ENCODE assay signal across 14 mouse cellular contexts in the genomic region with DNA sequence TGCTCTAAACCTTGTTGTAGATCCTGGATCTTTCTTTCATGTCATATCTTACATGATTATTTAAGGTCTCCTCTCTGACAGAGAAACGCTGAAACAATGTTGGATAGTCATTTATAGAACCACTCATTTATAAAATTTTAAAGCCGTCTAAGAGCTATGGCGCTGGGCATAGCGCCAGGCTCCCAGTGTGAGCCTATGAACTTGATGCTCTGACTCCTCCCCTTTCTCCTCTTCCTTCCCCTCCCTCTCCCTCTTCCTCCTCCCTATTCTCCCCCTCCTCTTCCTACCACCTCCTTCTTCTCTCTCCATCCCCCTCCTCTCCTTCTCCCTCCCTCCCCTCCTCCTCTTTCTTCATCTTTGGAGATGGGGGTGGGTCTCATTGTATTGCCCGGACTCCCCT.
"Had no signal": no experiment of that assay in that cellular context is flagged by ENCODE, and none has a peak within 500 bp of the region (broad histone marks: within the 10 kb centered on the region; RNA-seq: fewer than 3 reads in every experiment).

No protein-coding gene starts in this region.

- H3K4me1 ChIP-seq: intestine, embryonic 15.5 days had no signal

- H3K27me3 ChIP-seq: intestine, embryonic 15.5 days; limb, embryonic 15.5 days had no signal

- H3K9me3 ChIP-seq: intestine, embryonic 15.5 days; limb, embryonic 15.5 days had no signal

- DNase-seq: kidney, adult 2 months; kidney, postnatal 14 days; layer of hippocampus, adult 9-11 months; liver, postnatal 0 days; lung, postnatal 14 days; midbrain, embryonic 14.5 days; thymus, postnatal 25 days had no signal

- ATAC-seq: hindbrain, embryonic 16.5 days; intestine, embryonic 15.5 days; liver, postnatal 0 days had no signal

- H3K4me2 ChIP-seq: intestine, embryonic 15.5 days; limb, embryonic 15.5 days; liver, embryonic 11.5 days; midbrain, embryonic 11.5 days had no signal

- H3K36me3 ChIP-seq: intestine, embryonic 15.5 days; limb, embryonic 15.5 days had no signal

- H3K9ac ChIP-seq: intestine, embryonic 15.5 days; limb, embryonic 15.5 days; liver, embryonic 14.5 days; liver, postnatal 0 days had no signal

- H3K27ac ChIP-seq: intestine, embryonic 15.5 days; layer of hippocampus, adult 2 months; limb, embryonic 15.5 days; liver, embryonic 14.5 days had no signal

- H3K4me3 ChIP-seq: intestine, embryonic 15.5 days; layer of hippocampus, adult 2 months; limb, embryonic 15.5 days had no signal
